Mouse (Mus musculus) midbrain, embryonic 14.5 days (tissue): Measurements from ENCODE around the gene Ftl1. TPM values are rescaled to one million over a fixed set of nuclear protein-coding genes. Genes with fewer than 3 reads are reported as not detected.

Experiments
- ATAC-seq: fragments of 200-750 bp; cut with Nextera tagmentation; 2 replicates; pipeline ENCODE4 v1.8.0; 2017; ENCODE audit warnings: moderate number of reproducible peaks, moderate library complexity; ENCODE audit not compliant: low FRiP score, low TSS enrichment
- DNase-seq: peaks from one replicate; pipeline ENCODE4 v3.0.0-alpha.2; 2015
- H3K27ac ChIP-seq: fragments of 300-500 bp; sonication (generic); replicated peaks from 2 replicates; pipeline ENCODE4 v1.5.1; 2014; ENCODE audit warnings: mild to moderate bottlenecking, low read depth, low read length, moderate library complexity
- H3K27me3 ChIP-seq: fragments of 300-500 bp; sonication (generic); 2 replicates; pipeline ENCODE4 v1.6.1; 2014; ENCODE audit warnings: low read length, control low read depth, mixed read lengths; ENCODE audit not compliant: control insufficient read depth, insufficient read depth
- H3K36me3 ChIP-seq: fragments of 300-500 bp; sonication (generic); 2 replicates; pipeline ENCODE4 v1.6.1; 2014; ENCODE audit warnings: low read length, control low read depth; ENCODE audit not compliant: control insufficient read depth, insufficient read depth
- H3K4me1 ChIP-seq: fragments of 300-500 bp; sonication (generic); 2 replicates; pipeline ENCODE4 v1.6.1; 2014; ENCODE audit warnings: mild to moderate bottlenecking, antibody characterized with exemption, low read length, control low read depth; ENCODE audit not compliant: control insufficient read depth, insufficient read depth
- H3K4me2 ChIP-seq: fragments of 300-500 bp; sonication (generic); 2 replicates; pipeline ENCODE4 v1.6.1; 2014; ENCODE audit warnings: mild to moderate bottlenecking, low read length, moderate library complexity
- H3K4me3 ChIP-seq: fragments of 300-500 bp; sonication (generic); replicated peaks from 2 replicates; pipeline ENCODE4 v1.5.1; 2014; ENCODE audit warnings: low read depth, low read length
- H3K9ac ChIP-seq: fragments of 300-500 bp; sonication (generic); replicated peaks from 2 replicates; pipeline ENCODE4 v1.6.1; 2014; ENCODE audit warnings: mild to moderate bottlenecking, low read length, moderate library complexity
- H3K9me3 ChIP-seq: fragments of 300-500 bp; sonication (generic); 2 replicates; pipeline ENCODE4 v1.6.1; 2016; ENCODE audit warnings: low read length, control low read depth, mixed read lengths; ENCODE audit not compliant: control insufficient read depth
- WGBS: fragments of 180-500 bp; shearing (Covaris S2); extraction: QIAGEN DNeasy Blood & Tissue Kit; methylation state at CpG from one replicate; pipeline ENCODE4 v1.1.7; 2014; 5-methylcytosine and 5-hydroxymethylcytosine counted together
- polyA plus RNA-seq: library from polyadenylated mRNA; unstranded; fragments of >200 nt; fragmentation: Nextera tagmentation; extraction: Ambion mirVana; gene quantifications from 2 replicates; pipeline ENCODE4 v1.2.1, GENCODE M21; 2014

The Ftl1 gene
- polyA plus RNA-seq, 1 experiment from 2014 or later, result 5,898 TPM

DNA sequence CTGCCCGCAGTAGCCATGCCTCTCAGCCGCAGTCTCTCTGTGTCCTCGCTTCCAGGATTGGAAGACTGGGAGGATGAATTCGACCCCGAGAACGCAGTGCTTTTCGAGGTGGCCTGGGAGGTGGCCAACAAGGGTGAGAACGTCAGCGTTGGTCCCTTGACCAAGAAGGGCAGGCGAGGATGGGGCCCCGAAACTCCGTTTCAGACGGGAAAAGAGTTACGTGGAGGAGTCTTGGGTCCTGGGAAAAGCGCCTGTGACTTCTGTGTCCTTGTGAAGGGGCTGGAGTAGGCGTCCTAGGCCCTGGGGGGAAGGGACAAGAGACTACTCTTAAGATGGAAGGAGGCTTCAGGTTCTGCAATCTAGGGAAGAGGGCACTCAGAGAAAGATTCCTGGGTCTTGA lies 24.6 kb downstream of the Ftl1 start:
- Histone ChIP-seq H3K36me3 (peaks cover 20% of the 10 kb centered on the region), H3K4me3 (peak overlapping the region; percentile 70), H3K9me3 (no peaks in the 10 kb centered on the region), H3K27ac (peak overlapping the region; percentile 50), H3K4me1 (peaks cover 30% of the 10 kb centered on the region), H3K9ac (peak overlapping the region; percentile 59), H3K27me3 (no peaks in the 10 kb centered on the region), H3K4me2 (peak overlapping the region; percentile 75)
- ATAC-seq, result 0 out of 2 replicates have a peak, but pooled peaks have one; percentile 14
- 2% methylated on average over 16 of the region's 16 CpGs for WGBS
- DNase-seq, result peak; percentile 46

DNA sequence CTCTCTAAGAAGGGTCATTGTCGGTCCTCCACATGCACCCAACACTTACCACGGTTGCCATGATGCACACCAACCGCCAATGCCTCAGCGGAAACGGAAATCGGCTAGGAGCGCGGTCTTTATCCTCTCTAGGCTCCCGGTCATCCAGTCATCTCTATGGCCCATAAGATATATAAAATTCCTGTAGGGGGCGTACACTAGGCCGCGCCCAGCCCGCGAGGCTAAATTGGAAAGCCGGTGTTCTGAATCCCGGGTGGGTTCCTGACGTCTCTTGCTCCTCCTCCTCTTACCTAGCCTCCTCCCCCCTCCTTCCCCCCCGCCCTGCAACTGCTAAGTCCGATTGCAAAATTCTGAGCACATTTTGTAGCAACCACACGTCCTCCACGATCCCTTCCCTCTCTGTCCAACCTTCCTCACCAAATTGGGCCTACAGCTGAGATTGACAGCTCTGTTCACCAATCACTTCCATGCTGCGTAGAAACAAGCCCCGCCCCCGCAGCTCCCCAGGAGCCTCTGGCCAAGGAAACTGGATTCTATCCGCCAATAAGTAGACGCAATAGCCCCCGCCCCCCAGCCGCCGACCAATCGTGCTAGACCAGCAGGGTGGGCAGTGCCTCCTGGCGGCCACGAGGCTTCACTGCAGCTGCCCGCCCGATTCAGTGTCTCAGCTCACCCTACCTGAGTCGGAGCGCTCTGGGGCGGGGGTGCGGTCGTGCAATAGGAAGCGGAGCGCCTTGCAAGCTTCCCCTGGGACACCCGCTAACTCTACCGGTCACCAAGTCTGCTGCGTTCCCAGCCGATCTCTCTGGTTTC lies 25.3 kb downstream of the Ftl1 start, which contains the start of gene Gys1:
Gene Gys1 (plus strand): TSS at position 642 of the 813 bp plus-strand sequence.
- DNase-seq, result peak; percentile 100
- H3K9me3 ChIP-seq, result no peaks in the 10 kb centered on the region
- peak within 1 kb of the TSS; percentile 75 for H3K4me2 ChIP-seq
- ATAC-seq, result peak; percentile 97
- peaks cover 26% of the 10 kb centered on the region for H3K36me3 ChIP-seq
- under 1% methylated on average over 45 of the region's 45 CpGs for WGBS
- no peaks in the 10 kb centered on the region for H3K27me3 ChIP-seq
- peak within 1 kb of the TSS; percentile 59 for H3K9ac ChIP-seq
- peak within 1 kb of the TSS; percentile 70 for H3K4me3 ChIP-seq
- peak within 1 kb of the TSS; percentile 92 for H3K27ac ChIP-seq
- H3K4me1 ChIP-seq, result peaks cover 30% of the 10 kb centered on the region

- peak overlapping the region; percentile 64 for H3K4me2 ChIP-seq
- H3K9ac ChIP-seq, result peak overlapping the region; percentile 58
- peaks cover 30% of the 10 kb centered on the region for H3K4me1 ChIP-seq
- H3K36me3 ChIP-seq, result peaks cover 32% of the 10 kb centered on the region
- 2% methylated on average over 7 of the region's 7 CpGs for WGBS
- no peaks in the 10 kb centered on the region for H3K9me3 ChIP-seq
- H3K27me3 ChIP-seq, result no peaks in the 10 kb centered on the region
- H3K27ac ChIP-seq, result peak overlapping the region; percentile 92
- peak overlapping the region; percentile 70 for H3K4me3 ChIP-seq
- no peak for ATAC-seq
- DNase-seq, result no peak
Observed at GRCm38 (mm10) chr7:45433835-45434202, 25.9 kb downstream of the Ftl1 start.

GRCm38 (mm10) chr7:45426556-45426955 lies 33.1 kb downstream of the Ftl1 start:
- Histone ChIP-seq H3K4me1 (no peaks in the 10 kb centered on the region), H3K4me3 (no peak overlapping the region), H3K27ac (no peak overlapping the region), H3K9ac (no peak overlapping the region), H3K27me3 (no peaks in the 10 kb centered on the region), H3K9me3 (no peaks in the 10 kb centered on the region), H3K4me2 (no peak overlapping the region), H3K36me3 (peaks cover 92% of the 10 kb centered on the region)
- WGBS, result 94% methylated on average over 8 of the region's 8 CpGs
- DNase-seq (no peak), ATAC-seq (no peak)

GRCm38 (mm10) chr7:45421194-45421593 lies 38.5 kb downstream of the Ftl1 start:
- DNase-seq (no peak), ATAC-seq (no peak)
- Histone ChIP-seq H3K27ac (no peak overlapping the region), H3K4me2 (no peak overlapping the region), H3K4me1 (no peaks in the 10 kb centered on the region), H3K9ac (no peak overlapping the region), H3K4me3 (no peak overlapping the region), H3K27me3 (peaks cover 39% of the 10 kb centered on the region), H3K9me3 (no peaks in the 10 kb centered on the region), H3K36me3 (peaks cover 55% of the 10 kb centered on the region)
- 90% methylated on average over 14 of the region's 14 CpGs for WGBS

GRCm38 (mm10) chr7:45420615-45420919 lies 39.1 kb downstream of the Ftl1 start, which contains the start of gene Lhb:
Lhb (plus strand) TSS chr7:45420820.
- 52% methylated on average over 6 of the region's 6 CpGs for WGBS
- Histone ChIP-seq H3K36me3 (peaks cover 51% of the 10 kb centered on the region), H3K27ac (no peak within 1 kb of the TSS), H3K4me3 (no peak within 1 kb of the TSS), H3K4me1 (no peaks in the 10 kb centered on the region), H3K9ac (no peak within 1 kb of the TSS), H3K4me2 (no peak within 1 kb of the TSS), H3K9me3 (no peaks in the 10 kb centered on the region), H3K27me3 (peaks cover 45% of the 10 kb centered on the region)
- ATAC-seq (no peak), DNase-seq (no peak)

- 16% methylated on average over 27 of the region's 27 CpGs for WGBS
- Histone ChIP-seq H3K9ac (no peak overlapping the region), H3K9me3 (no peaks in the 10 kb centered on the region), H3K36me3 (peaks cover 45% of the 10 kb centered on the region), H3K4me1 (no peaks in the 10 kb centered on the region), H3K4me3 (no peak overlapping the region), H3K27me3 (peaks cover 51% of the 10 kb centered on the region), H3K4me2 (no peak overlapping the region), H3K27ac (no peak overlapping the region)
- DNase-seq (no peak), ATAC-seq (no peak)
Observed at GRCm38 (mm10) chr7:45419859-45420614, 39.6 kb downstream of the Ftl1 start.

DNA sequence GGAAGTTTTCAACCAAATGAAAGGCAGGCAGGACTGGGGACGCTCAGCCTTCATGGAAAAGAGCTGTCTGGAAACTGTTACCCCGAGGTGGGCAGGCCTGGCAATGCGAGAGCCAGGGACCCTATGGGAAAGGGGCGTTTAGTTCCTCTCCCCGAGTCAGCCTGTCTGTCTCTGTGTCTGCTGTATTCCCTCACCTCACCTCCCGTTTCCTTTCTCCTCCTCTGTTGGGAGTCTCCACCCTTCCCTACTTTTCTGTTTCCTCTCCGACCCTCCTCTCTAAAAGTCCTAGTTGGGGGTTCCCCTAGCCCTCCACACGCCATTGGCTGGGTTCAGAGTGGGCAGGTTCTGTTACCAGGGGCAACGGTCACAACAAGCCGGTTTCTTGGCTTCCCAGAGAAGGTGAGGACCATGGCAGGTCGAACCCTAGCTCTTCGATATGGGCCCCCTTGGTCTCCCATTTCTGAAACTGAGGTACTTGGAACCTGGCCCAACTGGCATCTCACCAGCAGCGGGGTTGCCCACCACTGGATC lies 41.7 kb downstream of the Ftl1 start:
- Histone ChIP-seq H3K9ac (no peak overlapping the region), H3K9me3 (no peaks in the 10 kb centered on the region), H3K4me2 (no peak overlapping the region), H3K36me3 (peaks cover 25% of the 10 kb centered on the region), H3K4me3 (no peak overlapping the region), H3K27ac (no peak overlapping the region), H3K4me1 (peaks cover 3% of the 10 kb centered on the region; the same call in 1 of the 2 replicates), H3K27me3 (peaks cover 71% of the 10 kb centered on the region)
- DNase-seq (no peak), ATAC-seq (no peak)
- WGBS, result 9% methylated on average over 13 of the region's 13 CpGs
